Mouse (Mus musculus) liver, embryonic 13.5 days (tissue): ENCODE data around the gene BC005561. TPM values are rescaled to one million over a fixed set of nuclear protein-coding genes. Genes with fewer than 3 reads are reported as not detected.

Experiments used
- ATAC-seq: fragments of 200-750 bp; cut with Nextera tagmentation; 2 replicates; pipeline ENCODE4 v1.8.0; 2017; ENCODE audit warnings: low read depth, mild to moderate bottlenecking, moderate number of reproducible peaks, moderate library complexity
- DNase-seq: peaks from one replicate; pipeline ENCODE4 v3.0.0; 2022
- H3K27ac ChIP-seq: fragments of 300-500 bp; sonication (generic); 2 replicates; pipeline ENCODE4 v1.5.1; 2015; ENCODE audit warnings: moderate library complexity, mild to moderate bottlenecking, inconsistent platforms
- H3K27me3 ChIP-seq: fragments of 300-500 bp; sonication (generic); 2 replicates; pipeline ENCODE4 v1.6.1; 2015; ENCODE audit warnings: mild to moderate bottlenecking, inconsistent platforms
- H3K36me3 ChIP-seq: fragments of 300-500 bp; sonication (generic); 2 replicates; pipeline ENCODE4 v1.6.1; 2015; ENCODE audit warnings: mild to moderate bottlenecking, inconsistent platforms
- H3K4me1 ChIP-seq: fragments of 300-500 bp; sonication (generic); replicated peaks from 2 replicates; pipeline ENCODE4 v1.6.1; 2015; ENCODE audit warnings: inconsistent platforms
- H3K4me2 ChIP-seq: fragments of 300-500 bp; sonication (generic); 2 replicates; pipeline ENCODE4 v1.6.1; 2015; ENCODE audit warnings: inconsistent platforms, mild to moderate bottlenecking, moderate library complexity
- H3K4me3 ChIP-seq: fragments of 300-500 bp; sonication (generic); replicated peaks from 2 replicates; pipeline ENCODE4 v1.5.1; 2015; ENCODE audit warnings: mild to moderate bottlenecking, inconsistent platforms
- H3K9ac ChIP-seq: fragments of 300-500 bp; sonication (generic); 2 replicates; pipeline ENCODE4 v1.6.1; 2015; ENCODE audit warnings: mild to moderate bottlenecking, inconsistent platforms
- H3K9me3 ChIP-seq: fragments of 300-500 bp; sonication (generic); replicated peaks from 2 replicates; pipeline ENCODE4 v1.6.1; 2016; ENCODE audit warnings: inconsistent platforms
- WGBS: fragments of 180-500 bp; shearing (Covaris S2); methylation state at CpG from one replicate; pipeline ENCODE4 v1.1.7; 2015; ENCODE audit not compliant: insufficient replicate concordance; 5-methylcytosine and 5-hydroxymethylcytosine counted together
- polyA plus RNA-seq: library from polyadenylated mRNA; unstranded; fragments of >200 nt; fragmentation: Nextera tagmentation; extraction: Ambion mirVana; gene quantifications from 2 replicates; pipeline ENCODE4 v1.2.1, GENCODE M21; 2015

The BC005561 gene
- 3.0 and 3.1 TPM in 2 replicates for polyA plus RNA-seq

DNA sequence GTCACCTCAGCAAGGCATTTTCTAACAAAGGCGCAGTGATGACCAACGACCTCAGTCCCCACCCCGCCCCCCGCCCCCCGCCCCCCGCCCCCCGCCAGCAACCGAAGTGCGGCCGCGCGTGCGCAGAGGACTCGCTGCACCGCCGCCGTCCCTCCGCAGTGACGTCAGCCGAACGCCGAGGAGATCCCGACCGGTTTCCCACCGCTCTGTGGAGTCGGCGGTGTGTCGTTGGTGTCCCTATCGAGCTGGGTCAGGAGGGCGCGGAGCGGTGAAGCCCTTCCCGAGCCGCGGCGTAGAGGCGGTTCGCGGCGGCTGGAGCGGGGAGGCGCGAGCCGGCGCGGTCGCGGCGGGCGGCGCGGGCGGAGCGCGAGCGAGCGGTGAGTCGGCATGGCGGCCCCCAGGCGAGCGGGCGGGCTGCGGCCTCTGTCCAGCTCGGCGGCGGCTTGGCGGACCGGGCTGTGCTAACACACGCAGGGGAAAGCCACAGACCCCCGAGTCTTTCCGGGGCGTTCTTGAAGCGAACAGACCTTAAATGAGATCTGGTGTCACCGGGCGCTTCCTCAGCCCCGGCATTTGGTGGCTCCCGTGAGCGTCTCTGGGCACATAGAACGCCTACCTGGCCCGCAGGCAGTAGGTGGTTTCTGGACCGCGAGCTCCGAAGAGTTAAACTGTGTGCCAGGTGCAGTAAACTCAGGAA, at the start of gene BC005561:
Gene BC005561 (plus strand): TSS at position 158 of the 697 bp plus-strand sequence.
- ATAC-seq: peak; percentile 92
- Histone ChIP-seq H3K27me3 (no peaks in the 10 kb centered on the region), H3K4me3 (peak within 1 kb of the TSS; percentile 73), H3K4me2 (peak within 1 kb of the TSS; percentile 68), H3K4me1 (peaks cover 16% of the 10 kb centered on the region), H3K36me3 (peaks cover 4% of the 10 kb centered on the region; the same call in 1 of the 2 replicates), H3K9me3 (no peaks in the 10 kb centered on the region), H3K9ac (peak within 1 kb of the TSS; percentile 82), H3K27ac (peak within 1 kb of the TSS; percentile 81)
- WGBS: under 1% methylated on average over 75 of the region's 83 CpGs
- peak; percentile 68 for DNase-seq

DNA sequence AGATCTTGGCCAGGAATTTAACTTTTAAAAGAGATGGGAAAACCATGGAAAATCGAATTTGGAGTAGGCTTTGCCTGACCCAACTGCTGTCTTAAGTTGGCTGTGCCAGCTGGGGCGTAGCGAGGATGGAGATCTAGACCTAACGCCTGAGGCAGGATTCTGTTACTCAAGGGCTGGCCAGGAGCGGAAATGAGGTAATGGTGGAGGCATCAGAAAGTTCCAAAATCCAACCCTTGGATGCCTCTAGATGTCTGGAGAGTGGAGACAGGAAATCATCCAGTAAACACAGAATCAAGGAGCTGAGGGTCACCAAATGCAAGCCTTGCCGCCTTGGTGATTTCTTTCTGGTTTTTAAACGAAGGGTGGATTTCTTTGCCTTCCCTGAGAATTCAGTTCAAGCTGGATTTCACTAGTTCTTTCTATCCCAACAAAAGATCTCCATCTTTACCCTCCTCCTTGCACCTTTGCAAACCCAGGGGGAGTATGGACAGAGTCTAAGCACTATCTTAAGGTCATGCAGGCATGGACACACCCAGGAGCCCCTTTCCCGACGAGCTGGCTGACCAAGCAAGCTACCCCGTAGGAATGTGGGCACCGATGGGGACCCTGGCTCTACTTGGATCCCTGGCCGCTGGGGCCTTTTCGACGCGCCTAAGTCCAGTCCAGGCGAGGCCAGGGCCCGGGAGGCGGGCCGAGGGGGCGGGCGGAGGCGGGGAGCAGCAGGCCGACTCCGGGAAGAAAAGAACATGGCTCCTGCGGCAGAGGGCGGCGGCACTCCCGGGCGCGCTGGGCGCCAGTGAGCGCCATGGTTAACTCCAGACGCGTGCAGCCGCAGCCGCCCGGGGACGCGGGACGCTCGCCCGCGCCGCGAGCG, 49.1 kb upstream of the BC005561 start, which contains the start of gene Pkd2:
Gene Pkd2 (plus strand): TSS at position 619 of the 874 bp plus-strand sequence.
- Histone ChIP-seq H3K9me3 (no peaks in the 10 kb centered on the region), H3K4me1 (no peaks in the 10 kb centered on the region), H3K4me2 (peak within 1 kb of the TSS; percentile 70), H3K9ac (peak within 1 kb of the TSS; percentile 63), H3K36me3 (no peaks in the 10 kb centered on the region), H3K4me3 (peak within 1 kb of the TSS; percentile 62), H3K27me3 (peaks cover 19% of the 10 kb centered on the region), H3K27ac (peak within 1 kb of the TSS; percentile 53; the same call in 1 of the 2 replicates)
- ATAC-seq (peak; percentile 77), DNase-seq (peak; percentile 11)
- WGBS: 9% methylated on average over 46 of the region's 46 CpGs

GRCm38 (mm10) chr5:104459706-104460455, 48.3 kb upstream of the BC005561 start:
- ATAC-seq: peak; percentile 63
- H3K27me3 ChIP-seq: peaks cover 19% of the 10 kb centered on the region
- no peaks in the 10 kb centered on the region for H3K9me3 ChIP-seq
- no peak for DNase-seq
- no peaks in the 10 kb centered on the region for H3K4me1 ChIP-seq
- peak overlapping the region; percentile 53; the same call in 1 of the 2 replicates for H3K27ac ChIP-seq
- no peaks in the 10 kb centered on the region for H3K36me3 ChIP-seq
- peak overlapping the region; percentile 62 for H3K4me3 ChIP-seq
- H3K4me2 ChIP-seq: peak overlapping the region; percentile 70
- WGBS: 1% methylated on average over 82 of the region's 82 CpGs
- peak overlapping the region; percentile 63 for H3K9ac ChIP-seq

- H3K4me3 ChIP-seq: peak overlapping the region; percentile 62
- H3K27ac ChIP-seq: no peak overlapping the region
- no peak for ATAC-seq
- DNase-seq: no peak
- H3K9me3 ChIP-seq: no peaks in the 10 kb centered on the region
- peaks cover 19% of the 10 kb centered on the region for H3K27me3 ChIP-seq
- H3K9ac ChIP-seq: no peak overlapping the region
- H3K4me2 ChIP-seq: peak overlapping the region; percentile 70
- WGBS: 38% methylated on average over 3 of the region's 3 CpGs
- no peaks in the 10 kb centered on the region for H3K4me1 ChIP-seq
- no peaks in the 10 kb centered on the region for H3K36me3 ChIP-seq
Measured at GRCm38 (mm10) chr5:104460456-104460838, 47.7 kb upstream of the BC005561 start.

DNA sequence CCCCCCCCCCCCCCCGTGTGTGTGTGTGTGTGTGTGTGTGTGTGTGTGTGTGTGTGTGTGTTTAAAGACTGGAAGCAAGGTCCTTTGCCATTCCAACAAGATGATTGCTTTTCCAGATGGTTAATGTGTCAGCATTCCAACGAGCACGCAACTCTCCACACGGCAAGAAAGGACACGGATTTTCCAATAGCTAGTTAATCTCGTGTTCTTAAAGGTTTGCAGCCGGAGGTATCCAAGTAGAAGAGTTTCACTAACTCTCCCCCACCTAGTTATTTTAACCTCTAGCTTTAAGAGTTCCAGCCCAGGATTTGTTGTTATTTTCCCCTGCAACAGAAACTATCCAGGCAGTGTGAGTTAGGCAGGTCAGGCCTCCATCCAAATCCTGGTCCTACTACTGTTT, 47.3 kb upstream of the BC005561 start:
- Histone ChIP-seq H3K4me2 (no peak overlapping the region), H3K9ac (no peak overlapping the region), H3K4me3 (no peak overlapping the region), H3K36me3 (peaks cover 3% of the 10 kb centered on the region; the same call in 1 of the 2 replicates), H3K4me1 (no peaks in the 10 kb centered on the region), H3K27me3 (peaks cover 19% of the 10 kb centered on the region), H3K27ac (no peak overlapping the region), H3K9me3 (no peaks in the 10 kb centered on the region)
- ATAC-seq: no peak
- DNase-seq: no peak
- WGBS: 68% methylated on average over 6 of the region's 7 CpGs

- 76% methylated on average over 8 of the region's 8 CpGs for WGBS
- DNase-seq (no peak), ATAC-seq (no peak)
- no peak overlapping the region for H3K4me3 ChIP-seq
- H3K36me3 ChIP-seq: peaks cover 9% of the 10 kb centered on the region
- H3K9me3 ChIP-seq: no peaks in the 10 kb centered on the region
- H3K27ac ChIP-seq: no peak overlapping the region
- no peak overlapping the region for H3K4me2 ChIP-seq
- peaks cover 2% of the 10 kb centered on the region for H3K27me3 ChIP-seq
- H3K9ac ChIP-seq: no peak overlapping the region
- no peaks in the 10 kb centered on the region for H3K4me1 ChIP-seq
Measured at GRCm38 (mm10) chr5:104465279-104465678, 42.9 kb upstream of the BC005561 start.

DNA sequence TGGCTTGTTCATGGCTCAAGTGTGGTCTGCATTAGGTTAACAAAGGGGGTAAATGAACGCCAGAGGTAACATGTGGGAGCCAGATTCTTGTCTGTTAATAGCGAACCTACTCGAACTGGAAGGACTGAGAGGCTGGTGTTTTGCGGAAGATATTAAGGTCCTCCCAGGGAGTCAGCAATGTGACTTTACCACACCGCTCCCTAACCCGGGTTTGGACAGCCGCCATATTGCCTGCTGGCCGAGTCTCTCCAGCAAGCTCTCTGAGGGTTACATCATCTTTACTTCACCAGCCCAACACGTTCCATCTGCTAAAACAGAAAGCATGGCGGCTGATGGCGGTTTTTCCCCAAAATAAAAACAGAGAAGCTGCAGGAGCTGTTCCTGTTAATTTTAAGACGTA, 42.4 kb upstream of the BC005561 start:
- no peak overlapping the region for H3K4me3 ChIP-seq
- no peaks in the 10 kb centered on the region for H3K4me1 ChIP-seq
- 83% methylated on average over 12 of the region's 12 CpGs for WGBS
- peaks cover 9% of the 10 kb centered on the region for H3K36me3 ChIP-seq
- no peaks in the 10 kb centered on the region for H3K27me3 ChIP-seq
- ATAC-seq: no peak
- DNase-seq: no peak
- H3K9ac ChIP-seq: no peak overlapping the region
- no peaks in the 10 kb centered on the region for H3K9me3 ChIP-seq
- no peak overlapping the region for H3K4me2 ChIP-seq
- H3K27ac ChIP-seq: no peak overlapping the region

DNA sequence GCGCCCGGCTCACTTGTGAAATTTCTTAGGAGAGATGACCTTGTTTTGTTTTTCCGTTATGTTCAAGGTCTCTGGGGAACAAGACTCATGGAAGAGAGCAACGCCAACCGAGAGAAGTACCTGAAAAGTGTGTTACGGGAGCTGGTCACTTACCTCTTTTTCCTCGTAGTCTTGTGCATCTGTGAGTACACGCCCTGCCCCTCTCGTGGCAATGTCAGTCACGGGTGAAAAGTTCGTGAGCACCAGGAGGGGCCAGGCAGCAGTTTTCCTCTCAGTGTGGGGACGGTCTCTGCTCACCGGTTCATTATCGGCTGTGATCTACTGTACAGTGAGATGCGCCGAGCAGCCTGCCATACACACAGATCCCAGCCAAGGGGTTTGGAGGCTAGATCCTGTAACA, 41.3 kb upstream of the BC005561 start:
- H3K36me3 ChIP-seq: peaks cover 9% of the 10 kb centered on the region
- no peak overlapping the region for H3K9ac ChIP-seq
- no peaks in the 10 kb centered on the region for H3K9me3 ChIP-seq
- no peak overlapping the region for H3K4me2 ChIP-seq
- WGBS: 87% methylated on average over 16 of the region's 16 CpGs
- ATAC-seq (no peak), DNase-seq (no peak)
- no peaks in the 10 kb centered on the region for H3K4me1 ChIP-seq
- H3K4me3 ChIP-seq: no peak overlapping the region
- H3K27me3 ChIP-seq: no peaks in the 10 kb centered on the region
- no peak overlapping the region for H3K27ac ChIP-seq

DNA sequence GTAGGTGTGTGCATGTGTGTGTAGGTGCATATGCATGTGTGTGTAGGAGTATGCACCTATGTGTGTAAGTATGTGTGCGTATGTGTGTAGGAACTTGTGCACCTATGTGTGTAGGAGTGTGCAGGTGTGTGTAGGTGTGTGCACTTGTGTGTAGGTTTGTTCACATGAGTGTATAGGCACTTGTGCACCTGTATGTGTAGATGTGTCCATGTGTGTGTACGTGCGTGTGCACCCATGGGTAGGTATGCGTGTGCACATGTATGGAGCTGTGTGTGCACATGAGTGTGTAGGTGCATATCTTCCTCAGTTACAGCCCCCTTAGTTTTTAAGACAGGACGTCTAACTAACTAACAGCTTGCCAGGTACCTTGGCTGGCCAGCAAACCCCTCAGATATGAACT, 39.6 kb upstream of the BC005561 start:
- Histone ChIP-seq H3K36me3 (peaks cover 9% of the 10 kb centered on the region), H3K9me3 (no peaks in the 10 kb centered on the region), H3K27me3 (no peaks in the 10 kb centered on the region), H3K4me3 (no peak overlapping the region), H3K4me1 (no peaks in the 10 kb centered on the region), H3K4me2 (no peak overlapping the region), H3K27ac (no peak overlapping the region), H3K9ac (no peak overlapping the region)
- 77% methylated on average over 5 of the region's 5 CpGs for WGBS
- ATAC-seq (no peak), DNase-seq (no peak)

DNA sequence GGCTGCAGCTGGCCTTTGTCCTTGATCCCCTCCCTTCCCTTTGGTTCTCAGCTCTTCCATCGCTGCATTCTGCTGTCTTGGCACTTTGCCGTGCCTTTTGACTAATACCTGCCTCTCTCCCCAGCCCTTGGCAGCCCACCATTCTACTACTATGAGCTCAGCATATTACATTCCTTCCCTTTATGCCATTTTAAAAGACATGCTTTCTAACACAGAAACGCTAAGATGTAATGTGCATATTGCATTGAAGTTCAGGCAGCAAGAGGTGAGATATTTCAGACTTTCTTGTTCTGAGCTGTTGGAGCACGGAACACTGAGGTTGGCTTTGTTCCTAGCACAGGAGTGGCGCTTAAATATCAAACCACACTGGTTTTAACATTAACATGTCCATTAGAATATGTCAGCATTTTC, 37.2 kb upstream of the BC005561 start:
- H3K27me3 ChIP-seq: no peaks in the 10 kb centered on the region
- 69% methylated on average over 5 of the region's 5 CpGs for WGBS
- no peaks in the 10 kb centered on the region for H3K4me1 ChIP-seq
- H3K36me3 ChIP-seq: peaks cover 6% of the 10 kb centered on the region; the same call in 1 of the 2 replicates
- ATAC-seq (no peak), DNase-seq (no peak)
- no peaks in the 10 kb centered on the region for H3K9me3 ChIP-seq
- no peak overlapping the region for H3K27ac ChIP-seq
- H3K4me3 ChIP-seq: no peak overlapping the region
- H3K9ac ChIP-seq: no peak overlapping the region
- no peak overlapping the region for H3K4me2 ChIP-seq

GRCm38 (mm10) chr5:104472371-104472770, 35.8 kb upstream of the BC005561 start:
- H3K36me3 ChIP-seq: no peaks in the 10 kb centered on the region; the same call in 1 of the 2 replicates
- H3K4me1 ChIP-seq: no peaks in the 10 kb centered on the region
- no peaks in the 10 kb centered on the region for H3K27me3 ChIP-seq
- H3K4me3 ChIP-seq: no peak overlapping the region
- 79% methylated on average over 8 of the region's 8 CpGs for WGBS
- DNase-seq: no peak
- no peaks in the 10 kb centered on the region for H3K9me3 ChIP-seq
- H3K4me2 ChIP-seq: no peak overlapping the region
- ATAC-seq: no peak
- H3K9ac ChIP-seq: no peak overlapping the region
- H3K27ac ChIP-seq: no peak overlapping the region
